Mouse (Mus musculus): ENCODE results near the gene Pitpna. TPM values are rescaled to one million over a fixed set of nuclear protein-coding genes. Genes with fewer than 3 reads are reported as not detected.

The Pitpna gene
- total and polyA plus RNA-seq, 3 experiments: 67.8 to 709 (median 194) TPM

DNA sequence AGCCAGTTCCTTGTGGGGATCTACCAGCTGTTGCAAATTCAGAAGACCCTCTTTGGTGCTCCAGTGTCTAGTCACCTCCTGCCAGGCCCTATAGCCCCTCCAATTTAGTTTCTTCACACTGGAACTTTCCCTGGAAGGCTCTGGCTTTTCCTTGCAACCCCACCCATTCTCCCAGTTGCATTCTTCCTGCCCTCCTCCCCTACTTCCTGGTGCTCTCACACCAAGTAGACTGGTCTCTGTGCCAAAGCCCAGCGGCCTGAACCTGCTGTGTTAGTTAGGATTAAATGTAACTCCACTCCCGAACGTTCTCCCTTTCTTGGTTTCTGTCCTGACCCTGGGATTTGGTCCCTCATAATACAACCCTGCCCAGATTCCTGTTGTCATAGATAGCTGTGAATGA is 46.9 kb downstream of the Pitpna start:
- no peaks in the 10 kb centered on the region; the same call in 1 of the 2 replicates for H3K79me2 ChIP-seq (ENCODE audit: control insufficient read depth, insufficient read depth, low read length, poor library complexity)
- TF ChIP-seq RCOR1 (IDR thresholded peaks at IDR 0.05; ENCODE audit: low read depth, low read length): no peak
- no peak for TF ChIP-seq ZMIZ1 (IDR thresholded peaks at IDR 0.05; ENCODE audit: low read depth, low read length)
- TF ChIP-seq USF1 (IDR thresholded peaks at IDR 0.05; ENCODE audit: low read depth, low read length): no peak
- TF ChIP-seq GATA1 (IDR thresholded peaks at IDR 0.05; ENCODE audit: low read depth, low read length): no peak
- no peak for TF ChIP-seq ZKSCAN1 (IDR thresholded peaks at IDR 0.05; ENCODE audit: low read depth, low read length)
- no peak for TF ChIP-seq HCFC1 (IDR thresholded peaks at IDR 0.05; ENCODE audit: low read depth, low read length)
- TF ChIP-seq MYC (IDR thresholded peaks at IDR 0.05; ENCODE audit: low read depth, low read length): no peak
- TF ChIP-seq MXI1 (IDR thresholded peaks at IDR 0.05; ENCODE audit: low read depth, low read length): no peak
- no peak for TF ChIP-seq TAL1 (IDR thresholded peaks at IDR 0.05; ENCODE audit: low read length)
- no peak for TF ChIP-seq POLR2AphosphoS2 (IDR thresholded peaks at IDR 0.05; ENCODE audit: low read length)
- TF ChIP-seq NRF1 (IDR thresholded peaks at IDR 0.05; ENCODE audit: insufficient read depth, low read depth, low read length, poor library complexity, severe bottlenecking): no peak
- TF ChIP-seq MYB (IDR thresholded peaks at IDR 0.05; ENCODE audit: low read depth, low read length): no peak
- TF ChIP-seq MAX (IDR thresholded peaks at IDR 0.05; ENCODE audit: low read length): no peak
- TF ChIP-seq TCF12 (IDR thresholded peaks at IDR 0.05; ENCODE audit: low read depth, low read length): no peak
- TF ChIP-seq MAFK (IDR thresholded peaks at IDR 0.05; ENCODE audit: borderline replicate concordance, low read depth, low read length): no peak
- no peak for TF ChIP-seq ZC3H11A (IDR thresholded peaks at IDR 0.05; ENCODE audit: low read depth, low read length)
- TF ChIP-seq MAZ (IDR thresholded peaks at IDR 0.05; ENCODE audit: low read depth, low read length): no peak
- no peak for TF ChIP-seq ELF1 (IDR thresholded peaks at IDR 0.05; ENCODE audit: low read depth, low read length)
- TF ChIP-seq ETS1 (IDR thresholded peaks at IDR 0.05; ENCODE audit: low read depth, low read length): no peak
- no peak overlapping the region for H3K27ac ChIP-seq (ENCODE audit: control insufficient read depth, low read depth, low read length)
- no peak overlapping the region for H3K4me3 ChIP-seq (ENCODE audit: control insufficient read depth in 1 of 2, insufficient read depth in 1 of 2, low read depth in 2 of 2, low read length in 2 of 2)
- H3K9me3 ChIP-seq (replicated peaks; ENCODE audit: insufficient read depth, low read length): no peaks in the 10 kb centered on the region
- H3K36me3 ChIP-seq (ENCODE audit: control insufficient read depth in 1 of 2, insufficient read depth in 2 of 2, low read length in 2 of 2): peaks cover 0 to 9% of the 10 kb centered on the region in 2 experiments; a peak in 2 of 4 replicates
- peaks cover 0 to 2% of the 10 kb centered on the region in 2 experiments; a peak in 2 of 4 replicates for H3K4me1 ChIP-seq (ENCODE audit: control insufficient read depth in 1 of 2, insufficient read depth in 2 of 2, low read length in 2 of 2)
- no peaks in the 10 kb centered on the region for H3K27me3 ChIP-seq (ENCODE audit: control insufficient read depth in 1 of 2, insufficient read depth in 2 of 2, low read length in 2 of 2)
- no peak overlapping the region for H3K9ac ChIP-seq (ENCODE audit: control insufficient read depth, low read depth, low read length, poor library complexity, severe bottlenecking)
- DNase-seq (ENCODE audit: low read depth, low spot score): no peak

DNA sequence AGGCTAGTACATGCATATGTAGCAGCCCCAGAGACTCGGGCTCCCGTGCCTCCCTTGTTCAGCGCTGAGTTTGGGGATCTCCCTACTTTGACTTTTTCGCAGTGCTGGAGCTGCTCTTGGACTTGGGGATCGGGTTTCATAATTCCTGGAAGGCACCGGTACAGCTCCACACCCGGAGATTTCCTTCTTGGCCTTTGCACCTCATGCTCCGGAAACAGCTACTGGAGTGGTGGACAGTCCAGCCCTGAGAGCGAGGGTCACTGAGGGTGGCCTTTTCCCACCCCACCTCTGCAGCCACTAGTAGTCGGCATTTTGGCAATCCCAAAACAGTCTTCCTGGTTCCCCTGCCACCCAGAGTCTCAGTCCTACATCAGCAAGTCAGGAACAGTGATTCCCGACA is 47.4 kb downstream of the Pitpna start:
- H3K27ac ChIP-seq (ENCODE audit: control insufficient read depth, low read depth, low read length): no peak overlapping the region
- H3K4me3 ChIP-seq (ENCODE audit: control insufficient read depth in 1 of 2, insufficient read depth in 1 of 2, low read depth in 2 of 2, low read length in 2 of 2): no peak overlapping the region
- DNase-seq (ENCODE audit: low read depth, low spot score): no peak
- TF ChIP-seq CHD1 (IDR thresholded peaks at IDR 0.05; ENCODE audit: low read depth, low read length): no peak
- peaks cover 0 to 5% of the 10 kb centered on the region in 2 experiments; a peak in 1 of 4 replicates for H3K36me3 ChIP-seq (ENCODE audit: control insufficient read depth in 1 of 2, insufficient read depth in 2 of 2, low read length in 2 of 2)
- H3K27me3 ChIP-seq (ENCODE audit: control insufficient read depth in 1 of 2, insufficient read depth in 2 of 2, low read length in 2 of 2): no peaks in the 10 kb centered on the region
- H3K79me2 ChIP-seq (ENCODE audit: control insufficient read depth, insufficient read depth, low read length, poor library complexity): no peaks in the 10 kb centered on the region; the same call in 1 of the 2 replicates
- no peaks in the 10 kb centered on the region; a peak in 1 of 4 replicates for H3K4me1 ChIP-seq (ENCODE audit: control insufficient read depth in 1 of 2, insufficient read depth in 2 of 2, low read length in 2 of 2)
- H3K9me3 ChIP-seq (replicated peaks; ENCODE audit: insufficient read depth, low read length): no peaks in the 10 kb centered on the region
- no peak overlapping the region for H3K9ac ChIP-seq (ENCODE audit: control insufficient read depth, low read depth, low read length, poor library complexity, severe bottlenecking)

All from MEL (cell line).